Mouse (Mus musculus) hindbrain, embryonic 16.5 days (tissue): ENCODE results near the gene Gdpd3. TPM values are rescaled to one million over a fixed set of nuclear protein-coding genes. Genes with fewer than 3 reads are reported as not detected.

Experiments
- ATAC-seq: fragments of 200-750 bp; cut with Nextera tagmentation; 2 replicates; pipeline ENCODE4 v1.8.0; 2017; ENCODE audit warnings: moderate TSS enrichment, moderate library complexity
- H3K27ac ChIP-seq: fragments of 300-500 bp; sonication (generic); 2 replicates; pipeline ENCODE4 v1.5.1; 2014; ENCODE audit warnings: low read depth, mild to moderate bottlenecking, control low read depth, low read length, moderate library complexity
- H3K27me3 ChIP-seq: fragments of 300-500 bp; sonication (generic); replicated peaks from 2 replicates; pipeline ENCODE4 v1.6.1; 2014; ENCODE audit warnings: low read length; ENCODE audit not compliant: control insufficient read depth, insufficient read depth
- H3K36me3 ChIP-seq: fragments of 300-500 bp; sonication (generic); 2 replicates; pipeline ENCODE4 v1.6.1; 2014; ENCODE audit warnings: mild to moderate bottlenecking, low read length, moderate library complexity, mixed read lengths; ENCODE audit not compliant: control insufficient read depth, insufficient read depth
- H3K4me1 ChIP-seq: fragments of 300-500 bp; sonication (generic); 2 replicates; pipeline ENCODE4 v1.6.1; 2014; ENCODE audit warnings: low read depth, low read length; ENCODE audit not compliant: control insufficient read depth, insufficient read depth
- H3K4me2 ChIP-seq: fragments of 300-500 bp; sonication (generic); 2 replicates; pipeline ENCODE4 v1.6.1; 2014; ENCODE audit warnings: mild to moderate bottlenecking, low read length, control low read depth, moderate library complexity
- H3K4me3 ChIP-seq: fragments of 300-500 bp; sonication (generic); 2 replicates; pipeline ENCODE4 v1.5.1; 2014; ENCODE audit warnings: mild to moderate bottlenecking, low read length, control low read depth, moderate library complexity
- H3K9ac ChIP-seq: fragments of 300-500 bp; sonication (generic); 2 replicates; pipeline ENCODE4 v1.6.1; 2014; ENCODE audit warnings: low read depth, mild to moderate bottlenecking, control low read depth, low read length, moderate library complexity
- H3K9me3 ChIP-seq: fragments of 300-500 bp; sonication (generic); 2 replicates; pipeline ENCODE4 v1.6.1; 2014; ENCODE audit warnings: mild to moderate bottlenecking, low read length, moderate library complexity; ENCODE audit not compliant: control insufficient read depth
- WGBS: fragments of 180-500 bp; shearing (Covaris S2); extraction: QIAGEN DNeasy Blood & Tissue Kit; methylation state at CpG from one replicate; pipeline ENCODE4 v1.1.7; 2014; 5-methylcytosine and 5-hydroxymethylcytosine counted together
- polyA plus RNA-seq: library from polyadenylated mRNA; unstranded; fragments of >200 nt; fragmentation: Nextera tagmentation; extraction: Ambion mirVana; gene quantifications from 2 replicates; pipeline ENCODE4 v1.2.1, GENCODE M21; 2015

Gene Gdpd3
- polyA plus RNA-seq, 1 experiment from 2014 or later, result 1.5 TPM

GRCm38 (mm10) chr7:126740132-126740735 lies 25.9 kb upstream of the Gdpd3 start:
- Histone ChIP-seq H3K27ac (no peak overlapping the region), H3K9me3 (no peaks in the 10 kb centered on the region), H3K9ac (no peak overlapping the region), H3K4me3 (no peak overlapping the region), H3K27me3 (no peaks in the 10 kb centered on the region), H3K36me3 (no peaks in the 10 kb centered on the region), H3K4me1 (no peaks in the 10 kb centered on the region; the same call in 1 of the 2 replicates), H3K4me2 (no peak overlapping the region; the same call in 1 of the 2 replicates)
- no peak for ATAC-seq
- WGBS, result 62% methylated on average over 13 of the region's 13 CpGs

- Histone ChIP-seq H3K36me3 (no peaks in the 10 kb centered on the region), H3K4me1 (no peaks in the 10 kb centered on the region; the same call in 1 of the 2 replicates), H3K9ac (no peak overlapping the region), H3K27ac (no peak overlapping the region), H3K27me3 (no peaks in the 10 kb centered on the region), H3K4me2 (no peak overlapping the region), H3K4me3 (no peak overlapping the region), H3K9me3 (no peaks in the 10 kb centered on the region)
- 84% methylated on average over 5 of the region's 5 CpGs for WGBS
- no peak for ATAC-seq
Observed at GRCm38 (mm10) chr7:126740977-126741376, 25.2 kb upstream of the Gdpd3 start.

- H3K9me3 ChIP-seq, result no peaks in the 10 kb centered on the region
- 90% methylated on average over 5 of the region's 5 CpGs for WGBS
Observed at GRCm38 (mm10) chr7:126741452-126741851, 24.7 kb upstream of the Gdpd3 start.

DNA sequence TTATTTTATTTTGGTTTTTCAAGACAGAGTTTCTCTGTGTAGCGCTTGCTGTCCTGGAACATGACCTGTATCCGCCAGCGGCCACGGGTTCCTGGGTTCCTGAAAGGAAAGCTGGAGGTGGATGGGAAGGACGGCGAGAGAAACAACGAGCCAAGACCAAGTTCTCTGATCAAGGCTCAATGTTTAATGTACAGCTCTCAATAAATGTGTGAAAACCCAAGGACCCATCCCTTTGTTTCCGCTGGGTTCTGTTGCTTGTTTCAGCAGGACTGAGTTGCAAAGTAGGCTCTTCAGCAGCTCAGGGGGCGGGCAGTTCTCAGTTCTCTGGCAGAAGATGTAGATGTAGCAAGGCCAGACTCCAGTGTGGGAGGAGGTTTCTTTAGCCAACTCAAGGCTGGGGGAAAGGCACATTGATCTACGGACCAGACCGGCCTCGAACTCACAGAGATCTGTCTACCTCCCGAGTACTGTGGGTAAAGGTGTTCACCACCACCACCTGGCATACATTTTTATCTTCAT lies 24.1 kb upstream of the Gdpd3 start:
- H3K9ac ChIP-seq, result no peak overlapping the region
- H3K4me3 ChIP-seq, result no peak overlapping the region
- ATAC-seq, result no peak
- no peak overlapping the region for H3K4me2 ChIP-seq
- H3K36me3 ChIP-seq, result no peaks in the 10 kb centered on the region
- H3K9me3 ChIP-seq, result no peaks in the 10 kb centered on the region
- H3K4me1 ChIP-seq, result no peaks in the 10 kb centered on the region; the same call in 1 of the 2 replicates
- H3K27ac ChIP-seq, result no peak overlapping the region
- WGBS, result 93% methylated on average over 13 of the region's 13 CpGs
- H3K27me3 ChIP-seq, result no peaks in the 10 kb centered on the region

More at GRCm38 (mm10) chr7:126741452-126741851, 24.7 kb upstream of the Gdpd3 start:
- H3K27ac ChIP-seq, result no peak overlapping the region
- H3K4me1 ChIP-seq, result no peaks in the 10 kb centered on the region; the same call in 1 of the 2 replicates
- H3K4me3 ChIP-seq, result no peak overlapping the region
- ATAC-seq, result no peak
- no peaks in the 10 kb centered on the region for H3K36me3 ChIP-seq
- no peak overlapping the region for H3K4me2 ChIP-seq
- no peak overlapping the region for H3K9ac ChIP-seq
- no peaks in the 10 kb centered on the region for H3K27me3 ChIP-seq

GRCm38 (mm10) chr7:126746066-126746465 lies 20.1 kb upstream of the Gdpd3 start:
- Histone ChIP-seq H3K36me3 (no peaks in the 10 kb centered on the region), H3K27ac (no peak overlapping the region), H3K4me1 (no peaks in the 10 kb centered on the region), H3K9ac (no peak overlapping the region), H3K9me3 (no peaks in the 10 kb centered on the region), H3K4me3 (no peak overlapping the region), H3K4me2 (no peak overlapping the region), H3K27me3 (no peaks in the 10 kb centered on the region)
- 91% methylated on average over 12 of the region's 12 CpGs for WGBS
- ATAC-seq, result no peak

DNA sequence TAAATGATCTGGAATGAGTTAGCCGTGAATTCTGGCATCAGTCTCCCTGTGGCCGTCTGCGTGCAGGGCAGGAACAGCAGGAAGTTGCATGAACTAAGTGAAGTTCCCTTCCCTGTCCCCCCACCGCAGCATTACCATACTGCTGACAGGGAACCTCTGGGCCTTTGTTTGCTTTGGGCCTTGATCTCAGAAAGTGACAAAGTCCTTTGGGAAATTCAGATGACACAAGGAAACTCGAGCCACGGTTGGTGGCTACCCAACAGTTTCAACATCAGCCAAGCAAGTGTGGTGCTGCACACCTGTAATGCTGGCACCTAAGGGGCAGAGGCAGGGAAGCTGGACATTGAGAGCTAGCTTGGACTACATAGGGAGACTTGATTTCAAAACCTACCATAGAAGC lies 19.3 kb upstream of the Gdpd3 start:
- WGBS, result 46% methylated on average over 6 of the region's 6 CpGs
- Histone ChIP-seq H3K9ac (no peak overlapping the region), H3K9me3 (no peaks in the 10 kb centered on the region), H3K4me1 (no peaks in the 10 kb centered on the region), H3K4me3 (no peak overlapping the region), H3K27ac (no peak overlapping the region), H3K4me2 (no peak overlapping the region), H3K36me3 (no peaks in the 10 kb centered on the region), H3K27me3 (no peaks in the 10 kb centered on the region)
- no peak for ATAC-seq

DNA sequence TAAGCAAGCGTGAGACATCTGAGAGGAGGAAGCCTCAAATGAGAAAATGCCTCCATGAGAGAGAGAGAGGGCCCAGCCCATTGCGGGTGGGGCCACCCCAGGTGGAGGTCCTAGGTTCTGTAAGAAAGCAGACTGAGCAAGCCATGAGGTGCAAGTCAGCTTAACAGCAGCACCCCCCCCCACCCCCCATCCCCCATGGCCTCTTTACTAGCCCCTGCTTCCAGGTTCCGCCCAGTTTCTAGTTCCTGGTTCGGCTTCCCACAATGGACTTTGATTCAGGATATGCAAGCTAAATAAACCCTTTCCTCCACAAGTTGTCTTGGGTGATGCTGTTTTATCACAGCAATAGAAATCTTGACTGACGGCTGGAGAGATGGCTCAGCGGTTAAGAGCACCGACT lies 17.3 kb upstream of the Gdpd3 start:
- no peaks in the 10 kb centered on the region for H3K4me1 ChIP-seq

GRCm38 (mm10) chr7:126749582-126750343 lies 16.4 kb upstream of the Gdpd3 start:
- no peak overlapping the region for H3K4me3 ChIP-seq
- H3K27me3 ChIP-seq, result no peaks in the 10 kb centered on the region
- H3K4me1 ChIP-seq, result peaks cover 3% of the 10 kb centered on the region; the same call in 1 of the 2 replicates
- no peak for ATAC-seq
- no peaks in the 10 kb centered on the region for H3K36me3 ChIP-seq
- H3K9ac ChIP-seq, result no peak overlapping the region
- H3K9me3 ChIP-seq, result no peaks in the 10 kb centered on the region
- WGBS, result 97% methylated on average over 17 of the region's 17 CpGs
- no peak overlapping the region for H3K4me2 ChIP-seq
- no peak overlapping the region for H3K27ac ChIP-seq

More for the DNA sequence above, 17.3 kb upstream of the Gdpd3 start:
- ATAC-seq, result no peak
- WGBS, result 81% methylated on average over 7 of the region's 7 CpGs
- Histone ChIP-seq H3K4me3 (no peak overlapping the region), H3K4me2 (no peak overlapping the region), H3K27me3 (no peaks in the 10 kb centered on the region), H3K27ac (no peak overlapping the region), H3K36me3 (no peaks in the 10 kb centered on the region), H3K9me3 (no peaks in the 10 kb centered on the region), H3K9ac (no peak overlapping the region)

- Histone ChIP-seq H3K4me3 (no peak overlapping the region), H3K9me3 (no peaks in the 10 kb centered on the region), H3K4me2 (peak overlapping the region; percentile 43), H3K36me3 (no peaks in the 10 kb centered on the region), H3K4me1 (peaks cover 6% of the 10 kb centered on the region), H3K27me3 (no peaks in the 10 kb centered on the region), H3K9ac (peak overlapping the region; percentile 55), H3K27ac (no peak overlapping the region)
- ATAC-seq, result peak; percentile 71
- 4% methylated on average over 9 of the region's 9 CpGs for WGBS
Observed at GRCm38 (mm10) chr7:126754866-126755265, 11.3 kb upstream of the Gdpd3 start.
